Mouse (Mus musculus) layer of hippocampus, postnatal 36 days (tissue): ENCODE measurements around the gene Nup88. TPM values are rescaled to one million over a fixed set of nuclear protein-coding genes. Genes with fewer than 3 reads are reported as not detected.

Source experiments
- DNase-seq, 2 experiments: peaks; one replicate each; pipeline ENCODE4 v3.0.0; 2022
- total RNA-seq, 2 experiments: library from RNA; stranded (reverse); gene quantifications; 2 replicates each; pipeline ENCODE4 v1.2.3; 2021

Gene Nup88
- 10 to 100 TPM; 53.2 to 59.1 TPM for total RNA-seq

- DNase-seq, result peak; percentile 91 to 92
Observed at GRCm38 (mm10) chr11:70969821-70970559, at the start of gene Nup88, which contains the start of gene Rpain. Nup88 (minus strand) TSS chr11:70969973. Rpain (plus strand) TSS chr11:70970213.

DNA sequence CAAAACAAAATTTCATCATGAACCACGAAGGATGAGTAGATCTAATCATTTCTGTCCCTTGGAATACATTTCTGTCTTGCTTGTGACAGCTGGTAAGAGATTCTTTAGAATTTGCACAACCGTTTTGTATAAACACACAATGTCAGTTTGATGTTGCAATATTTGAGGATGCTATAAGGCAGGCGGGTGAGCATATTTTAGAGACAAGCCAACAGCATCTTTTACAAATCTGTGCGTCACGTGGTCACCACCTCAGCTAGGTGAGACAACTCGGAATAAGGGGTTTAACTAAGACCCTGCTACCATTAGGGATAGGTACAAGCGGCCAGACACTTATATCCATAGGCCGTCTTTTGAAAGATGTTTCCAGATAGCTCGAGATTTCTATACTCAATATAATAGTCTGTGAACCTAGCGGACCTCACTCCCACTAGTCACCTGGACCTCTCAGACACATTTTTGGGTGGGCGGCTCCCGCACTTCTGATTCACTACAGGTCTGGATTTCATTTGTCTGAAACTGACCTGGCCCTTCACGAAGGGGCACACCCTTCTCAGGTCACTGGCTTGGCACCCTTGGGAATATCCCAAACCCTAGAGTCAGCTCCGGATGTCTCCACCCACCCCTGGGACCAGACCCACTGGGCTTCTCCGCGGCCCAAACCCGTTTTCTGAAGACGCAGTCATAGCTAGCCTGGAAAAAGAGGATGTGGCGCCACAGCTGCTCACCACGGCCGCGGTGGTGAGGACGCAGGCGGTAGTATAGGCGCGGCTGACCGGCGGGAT is 48.8 kb upstream of the Nup88 start:
- DNase-seq, result no peak

- DNase-seq, result no peak
Observed at GRCm38 (mm10) chr11:71017051-71017450, 47.3 kb upstream of the Nup88 start.

DNA sequence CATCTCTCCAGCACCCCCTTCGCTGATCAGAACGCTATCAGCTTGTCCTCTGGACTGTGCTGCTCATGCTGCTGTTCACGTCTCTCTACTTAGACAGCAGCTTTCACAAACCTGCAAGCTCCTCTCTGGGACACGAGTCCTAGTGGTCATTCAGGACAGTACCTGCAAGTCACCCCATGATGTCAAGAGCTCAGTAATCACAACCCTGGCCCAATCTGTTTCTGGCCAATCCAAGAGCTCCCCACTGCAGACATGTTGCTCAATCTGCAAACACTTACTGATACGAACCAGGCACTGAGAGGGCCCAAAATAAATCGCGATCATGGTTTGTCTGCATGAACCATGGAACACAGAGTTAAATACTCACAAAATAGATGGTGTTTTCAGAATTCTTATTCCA is 43.0 kb upstream of the Nup88 start:
- DNase-seq, result no peak

DNA sequence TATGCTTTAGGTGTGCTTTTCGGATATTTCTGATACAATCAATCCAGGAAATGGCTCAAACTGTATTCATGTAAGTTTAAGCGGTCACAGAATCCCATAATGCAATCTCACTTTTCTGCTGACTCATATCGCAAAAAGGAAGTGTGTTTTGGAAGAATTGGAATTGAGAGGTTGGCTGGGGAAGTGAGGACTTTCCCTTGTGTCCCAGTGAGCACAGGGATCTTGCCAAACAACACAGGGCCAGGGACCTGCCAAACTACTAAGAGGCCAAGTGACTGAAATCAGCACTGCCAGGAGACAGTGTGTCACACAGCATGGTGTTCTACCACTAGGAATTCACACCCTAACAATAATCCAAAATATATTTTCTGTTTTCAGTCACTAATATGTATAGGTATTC is 38.5 kb upstream of the Nup88 start:
- DNase-seq, result no peak

GRCm38 (mm10) chr11:71007831-71008230 is 38.1 kb upstream of the Nup88 start:
- DNase-seq, result no peak

DNA sequence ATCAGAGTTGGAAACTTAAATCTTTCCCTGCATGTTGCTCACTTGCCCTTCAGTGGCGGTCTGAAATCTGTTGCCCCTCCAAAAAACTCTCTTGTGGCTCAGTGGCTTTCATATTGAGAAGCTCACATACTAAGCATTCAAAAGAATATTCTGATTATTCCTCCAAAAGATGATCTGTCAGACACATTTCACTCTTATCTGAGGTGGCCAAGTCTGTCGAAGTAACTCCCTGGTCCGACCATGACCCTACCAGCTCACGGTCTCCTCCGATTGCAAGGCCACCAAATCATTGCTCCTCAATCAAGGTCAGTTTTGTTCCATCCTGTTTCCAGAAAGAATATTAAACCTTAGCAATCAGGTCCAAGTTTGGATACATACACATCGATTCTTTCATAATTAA is 37.3 kb upstream of the Nup88 start:
- no peak for DNase-seq

DNA sequence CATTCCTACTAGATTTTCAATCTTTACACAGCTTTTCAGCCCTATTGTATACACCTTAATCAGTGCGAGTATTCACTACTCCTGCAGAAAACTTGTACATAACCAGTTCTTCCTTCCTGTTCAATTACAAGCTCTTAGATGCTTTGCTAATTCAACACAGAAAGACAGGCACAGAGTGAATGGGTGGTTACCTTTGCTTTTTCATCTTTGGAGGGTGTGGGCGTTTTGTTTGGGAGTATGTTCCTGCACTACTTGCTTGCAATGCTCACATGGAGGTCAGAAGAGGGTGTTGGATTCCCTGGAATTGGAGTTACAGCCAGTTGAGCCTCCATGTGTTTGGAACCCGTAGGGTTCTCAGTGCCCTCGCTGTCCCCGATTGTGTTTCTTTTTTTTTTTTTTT is 35.3 kb upstream of the Nup88 start:
- DNase-seq, result no peak

DNA sequence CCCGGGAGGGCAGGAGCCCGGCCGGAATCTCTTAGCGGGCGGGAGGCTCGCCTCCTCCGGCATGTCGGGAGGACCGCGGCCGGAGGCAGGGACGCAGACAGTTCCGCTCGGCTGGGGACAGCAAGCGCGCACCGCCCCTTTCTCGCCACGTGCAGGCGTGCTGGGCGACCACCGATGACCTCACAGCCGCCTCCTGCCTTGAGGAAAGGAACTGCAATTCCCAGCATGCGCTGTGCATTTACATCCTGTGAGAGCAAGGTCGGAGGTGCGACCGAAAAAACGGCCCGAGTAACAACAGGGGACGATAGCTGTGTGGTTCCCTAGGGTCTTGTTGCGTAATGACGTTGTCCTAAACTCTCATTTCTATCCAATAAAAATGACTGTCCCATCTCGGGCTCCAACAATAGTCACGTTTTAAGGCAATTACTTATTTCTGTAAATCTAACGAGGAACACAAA is 34.6 kb upstream of the Nup88 start, which contains the start of gene Dhx33:
Gene Dhx33, minus strand, starts transcription at position 122 of the 458 bp plus-strand sequence.
- peak; percentile 96 to 97 for DNase-seq

GRCm38 (mm10) chr11:71003611-71004315 is 34.0 kb upstream of the Nup88 start:
- DNase-seq, result no peak

DNA sequence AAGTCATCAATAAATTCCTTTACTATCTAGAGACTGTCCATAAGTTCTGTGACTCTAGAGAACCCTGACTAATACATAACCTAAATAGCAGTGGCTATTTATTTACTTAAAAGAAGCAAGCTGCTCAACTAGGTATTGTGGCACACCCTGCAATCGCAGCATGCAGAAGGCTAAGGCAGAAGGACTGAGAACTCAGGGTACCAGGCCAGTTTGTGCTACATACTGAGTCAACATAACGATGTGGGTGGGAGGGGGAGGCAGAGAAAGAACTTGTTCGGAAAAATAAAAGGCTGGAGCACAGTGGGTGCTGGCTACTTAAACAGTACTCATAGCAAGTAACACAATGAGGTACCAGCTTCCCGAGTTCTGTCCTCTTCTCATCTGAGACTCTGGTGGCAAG is 31.4 kb upstream of the Nup88 start:
- DNase-seq, result peak; percentile 66 to 75

- peak; percentile 91 to 92 for DNase-seq
Observed at GRCm38 (mm10) chr11:70982557-70983228, 12.9 kb upstream of the Nup88 start, which contains the start of gene C1qbp. C1qbp (minus strand) TSS chr11:70983026.

- DNase-seq, result no peak
Observed at GRCm38 (mm10) chr11:70982030-70982429, 12.3 kb upstream of the Nup88 start.

DNA sequence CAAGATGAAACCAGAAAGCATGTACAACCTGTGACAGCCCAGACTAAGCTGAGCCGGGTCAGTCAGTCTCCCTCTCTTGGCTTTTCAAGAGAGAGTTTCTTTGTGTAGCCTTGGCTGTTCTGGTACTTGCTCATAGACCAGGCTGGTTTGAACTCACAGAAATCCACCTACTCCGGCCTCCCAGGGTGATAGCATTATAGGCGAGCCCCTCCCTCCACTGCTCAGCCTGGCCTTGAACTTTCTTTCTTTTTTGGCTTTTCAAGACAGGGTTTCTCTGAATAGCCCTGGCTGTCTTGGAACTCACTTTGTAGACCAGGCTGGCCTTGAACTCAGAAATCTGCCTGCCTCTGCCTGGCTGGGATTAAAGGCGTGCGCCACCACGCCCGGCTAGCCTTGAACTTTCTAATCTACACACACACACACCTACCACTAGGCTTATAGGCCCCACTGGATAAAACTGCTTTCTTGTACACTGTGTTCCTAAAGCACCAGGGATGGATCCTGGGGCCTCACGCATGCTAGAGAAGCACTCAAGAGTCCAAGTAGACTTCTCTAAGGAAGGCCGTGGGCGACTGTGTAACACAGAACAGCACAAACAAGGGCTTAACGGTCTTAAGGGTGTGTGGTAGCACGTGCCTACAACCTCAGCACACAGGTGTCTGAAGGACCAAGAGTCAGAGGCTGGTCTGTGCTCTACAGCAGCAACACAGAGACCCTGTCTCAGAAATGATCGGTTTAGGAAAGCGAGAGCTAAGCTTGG is 11.2 kb upstream of the Nup88 start:
- no peak for DNase-seq

DNA sequence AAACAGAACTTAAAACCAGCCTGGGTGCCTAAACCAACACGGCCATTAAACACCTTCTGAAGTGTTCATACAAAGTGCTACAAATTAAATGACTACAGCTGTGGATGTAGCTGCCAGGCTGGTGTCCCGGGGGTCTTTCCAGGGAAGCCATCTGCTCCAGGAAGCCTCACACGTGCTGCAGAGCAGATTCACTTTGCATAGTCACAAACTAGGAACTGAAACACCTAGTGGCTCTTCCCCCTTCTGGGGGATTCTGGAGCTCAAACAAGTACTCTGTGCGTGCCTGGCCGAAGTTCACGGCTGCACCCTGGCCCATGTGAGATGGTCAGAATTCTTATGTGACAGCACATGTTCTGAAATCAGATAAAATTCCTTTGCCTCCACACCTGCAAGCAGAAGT is 10.5 kb upstream of the Nup88 start:
- DNase-seq, result no peak

DNA sequence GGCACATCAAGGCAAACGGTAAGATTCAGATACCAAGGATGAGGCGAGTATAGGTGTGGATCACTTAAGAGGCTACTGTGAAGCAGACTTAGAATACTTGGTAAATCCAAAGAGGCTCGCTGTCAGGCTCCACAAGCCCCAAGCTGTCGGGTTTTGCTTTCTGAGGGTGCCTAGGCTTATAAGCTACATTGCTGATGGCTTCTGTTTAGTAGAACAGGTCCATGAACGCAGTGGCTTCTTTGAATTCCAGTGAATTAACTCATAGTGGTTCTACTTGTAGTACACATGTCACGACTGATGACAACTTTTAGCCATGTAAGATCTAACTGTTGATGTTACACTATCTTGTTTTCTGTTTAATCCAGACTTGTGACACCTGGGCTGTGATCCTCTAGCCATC is 7.5 kb upstream of the Nup88 start:
- no peak for DNase-seq

DNA sequence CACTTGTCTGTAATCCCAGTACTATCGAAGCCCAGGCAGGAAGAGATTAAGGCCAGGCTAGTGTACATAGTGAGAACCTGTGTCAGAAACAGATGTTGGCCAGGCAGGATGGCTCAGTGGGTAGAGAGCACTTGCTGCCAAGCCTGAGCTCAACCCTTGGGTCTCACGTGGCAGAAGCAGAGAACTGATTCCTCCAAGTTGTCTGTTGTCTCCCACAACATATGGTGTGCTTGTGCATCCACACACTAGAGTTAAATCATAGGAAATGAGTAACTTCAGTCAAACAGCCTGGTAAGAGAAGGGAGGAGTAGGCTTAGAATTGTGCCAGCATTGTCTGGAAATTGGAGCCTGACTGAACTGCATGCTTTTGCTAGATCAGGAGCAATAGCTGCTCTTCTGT is 5.4 kb upstream of the Nup88 start:
- DNase-seq, result peak; percentile 27 to 37

- DNase-seq, result no peak
Observed at GRCm38 (mm10) chr11:70973947-70974346, 4.2 kb upstream of the Nup88 start.

- DNase-seq, result no peak
Observed at GRCm38 (mm10) chr11:70972586-70972985, 2.8 kb upstream of the Nup88 start.

- no peak for DNase-seq
Observed at GRCm38 (mm10) chr11:70970560-70971540, 1.1 kb upstream of the Nup88 start.
